Mouse (Mus musculus) fat pad, adult 2 months (tissue): ENCODE results near the gene Orc4.
"Not testable (repeated sequence)": the region's sequence is repeated elsewhere in the genome, so short reads cannot be mapped to it uniquely, and the experiment has no call there.

Experiments used
- DNase-seq: peaks from one replicate; pipeline ENCODE4 v3.0.0-alpha.2; 2011; ENCODE audit warnings: low read depth, low spot score; ENCODE audit errors: extremely low read depth

Orc4 gene

DNA sequence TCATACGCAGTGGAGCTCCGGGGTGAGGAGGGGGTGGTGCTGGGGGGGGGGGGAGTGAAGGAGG lies at the start of gene Orc4:
Gene Orc4 (minus strand): TSS at position 26 of the 64 bp plus-strand sequence.
- DNase-seq: no peak

DNA sequence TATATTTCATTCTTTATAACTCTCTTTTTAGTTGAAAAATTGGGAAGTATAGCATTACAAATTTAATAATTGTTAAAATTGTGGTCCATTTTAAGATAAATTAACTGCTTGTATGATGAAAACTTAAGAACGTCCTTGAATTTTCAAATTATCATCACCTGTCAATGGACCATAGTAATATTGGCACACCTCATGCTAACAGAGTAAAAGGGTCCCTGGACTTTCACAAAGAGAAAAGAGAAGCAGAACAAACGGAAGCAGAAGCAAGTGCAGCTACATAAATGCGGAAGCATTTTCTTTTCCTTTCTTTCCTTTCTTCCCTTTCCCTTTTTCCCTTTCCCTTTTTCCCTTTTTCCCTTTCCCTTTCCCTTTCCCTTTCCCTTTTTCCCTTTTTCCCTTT lies 40.2 kb upstream of the Orc4 start:
- no peak for DNase-seq

DNA sequence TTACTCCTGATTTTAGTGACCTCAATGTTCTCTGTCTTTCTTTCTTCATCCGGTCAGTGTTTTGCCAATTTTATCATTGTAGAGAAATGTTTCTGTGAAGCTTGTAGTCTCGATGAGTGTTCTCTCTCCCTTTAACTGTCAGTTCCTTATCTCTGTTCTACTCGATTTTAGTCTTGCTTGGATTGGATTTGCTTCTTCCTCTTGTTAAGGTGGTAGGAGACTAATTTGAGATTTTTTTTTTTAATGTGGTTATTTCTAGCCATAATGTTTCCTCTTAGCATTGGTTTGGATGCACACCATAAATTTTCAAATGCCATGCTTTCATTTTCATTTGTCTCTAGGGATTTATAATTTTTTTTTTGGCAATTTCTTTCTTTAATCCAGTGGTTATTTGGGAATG lies 28.8 kb upstream of the Orc4 start:
- DNase-seq: no peak

DNA sequence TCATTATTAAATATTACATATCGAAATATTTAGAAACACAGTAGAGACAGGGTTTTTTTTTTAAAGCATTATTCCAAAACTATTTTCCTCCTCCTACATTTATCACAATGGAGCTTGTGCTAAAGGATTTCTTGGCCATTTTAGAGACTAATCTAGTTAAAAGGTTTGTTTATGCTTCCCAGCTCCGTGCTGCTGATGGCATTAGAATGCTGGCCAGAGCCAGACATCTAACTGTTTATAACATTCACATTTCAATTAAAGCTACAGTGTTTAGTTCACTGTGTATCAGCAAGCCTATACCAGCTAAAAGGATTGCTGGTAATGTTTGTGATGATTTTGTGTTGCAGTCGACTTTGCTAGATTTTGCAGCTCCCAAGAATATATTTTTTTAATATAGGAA lies 6.5 kb upstream of the Orc4 start:
- DNase-seq: no peak

DNA sequence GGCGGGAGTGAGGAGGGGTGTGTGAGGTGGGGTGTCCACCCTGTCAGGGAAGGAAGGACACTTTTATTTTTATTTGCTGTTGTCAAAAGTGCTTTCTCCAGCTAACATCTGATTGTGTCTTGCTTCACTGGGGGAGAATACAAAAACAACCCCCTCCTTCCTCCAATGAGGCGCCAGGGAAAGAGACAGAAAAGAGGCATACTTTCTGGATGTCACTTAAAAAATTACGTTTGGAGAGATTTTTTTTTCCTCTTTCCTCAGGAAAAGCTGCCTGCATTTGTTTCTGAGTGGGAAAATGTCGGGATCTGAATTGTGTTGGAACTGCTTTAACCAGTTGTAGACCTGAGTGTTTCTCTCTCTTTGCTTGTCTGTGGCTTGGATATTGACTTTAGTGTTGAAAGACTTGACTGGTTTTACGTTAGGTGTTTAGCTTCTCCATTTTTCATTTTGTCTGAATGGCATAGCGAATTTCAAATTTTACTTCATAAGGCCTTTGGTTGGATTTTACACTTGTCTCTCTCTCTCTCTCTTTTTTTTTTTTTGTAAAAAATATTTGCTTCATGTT lies 321 bp upstream of the Orc4 start:
- no peak for DNase-seq

DNA sequence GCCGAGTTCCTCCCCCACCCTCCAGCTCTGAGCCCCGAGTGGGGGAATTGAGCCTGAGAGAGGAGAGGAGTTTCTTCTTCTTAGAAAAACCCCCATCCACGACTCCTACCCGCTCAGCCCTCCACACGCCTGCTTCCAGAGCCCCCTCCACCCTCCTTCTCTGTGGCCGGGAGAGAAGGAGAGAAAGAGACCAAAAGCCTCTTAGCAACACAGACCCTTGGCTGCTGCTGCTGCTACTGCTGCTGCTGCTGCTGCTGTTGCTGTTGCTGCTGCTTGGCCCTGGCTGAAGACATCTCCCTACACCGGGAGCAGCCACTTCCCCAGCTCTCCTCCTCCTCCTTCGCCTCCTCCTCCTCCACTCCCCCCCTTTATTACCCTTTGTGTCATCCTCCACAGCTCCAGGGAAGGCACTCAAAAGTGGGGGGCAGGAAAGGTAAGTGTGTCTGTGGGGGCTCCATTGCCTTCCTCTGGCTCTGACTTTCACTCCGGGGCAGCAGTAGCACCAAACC lies 280 bp downstream of the Orc4 start:
- DNase-seq: no peak

DNA sequence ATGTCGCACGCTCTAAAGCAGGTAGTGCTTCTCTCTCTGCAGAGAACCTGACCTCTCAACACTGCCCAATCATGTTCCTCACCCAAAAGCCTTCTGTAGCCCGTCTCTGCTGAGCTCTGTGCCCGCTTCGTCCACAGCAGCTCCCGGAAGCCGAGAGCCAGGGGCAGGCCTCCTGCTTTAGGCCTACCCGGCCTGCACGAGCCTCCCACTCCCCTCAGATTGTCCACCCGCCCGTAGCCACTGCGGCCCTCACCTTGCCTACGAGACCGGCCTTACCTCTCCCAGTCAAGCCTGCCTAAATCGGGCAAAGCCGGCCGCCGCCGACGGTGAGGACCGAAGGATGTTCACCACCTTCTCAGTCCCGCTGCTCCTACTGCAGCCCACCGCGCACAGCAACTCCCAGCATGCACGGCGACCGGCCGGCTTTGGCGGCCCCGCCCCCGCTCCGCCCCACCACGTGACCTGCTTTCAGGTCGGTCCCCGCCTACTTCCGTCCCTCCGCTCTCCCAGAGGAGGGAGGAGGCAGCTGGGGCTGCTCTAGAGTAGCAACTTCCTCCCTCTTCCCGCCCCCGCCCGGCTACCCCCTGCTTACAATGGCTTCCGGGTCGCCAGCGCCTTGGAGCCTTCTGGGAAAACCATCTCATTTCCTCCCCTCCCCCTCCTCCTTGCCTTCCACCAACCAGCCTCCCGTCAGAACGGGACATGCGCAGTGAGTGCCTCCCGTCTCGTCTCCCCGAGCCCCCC lies 1.1 kb downstream of the Orc4 start, which contains the start of gene Mbd5:
Gene Mbd5 (plus strand): TSS at position 668 of the 744 bp plus-strand sequence.
- DNase-seq: peak; percentile 87

DNA sequence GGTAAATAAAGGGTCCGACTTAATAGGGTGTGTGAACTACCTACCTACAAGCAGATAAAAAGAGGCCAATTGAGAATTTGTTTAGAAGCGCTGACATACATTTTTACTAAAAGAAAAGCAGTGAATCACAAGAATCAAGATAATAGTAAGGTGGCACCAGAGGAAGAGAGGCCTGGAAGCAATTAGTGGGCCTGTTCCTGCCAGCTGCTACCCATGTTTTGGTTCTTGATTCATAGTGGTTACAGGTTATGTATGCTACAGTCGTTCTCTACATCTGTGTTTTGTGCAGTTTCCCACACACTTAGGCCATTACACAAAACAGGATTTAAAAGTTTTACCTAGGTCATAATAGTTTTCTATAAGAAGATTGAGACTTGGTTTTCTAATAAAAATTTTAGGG lies 2.3 kb downstream of the Orc4 start:
- DNase-seq: no peak

DNA sequence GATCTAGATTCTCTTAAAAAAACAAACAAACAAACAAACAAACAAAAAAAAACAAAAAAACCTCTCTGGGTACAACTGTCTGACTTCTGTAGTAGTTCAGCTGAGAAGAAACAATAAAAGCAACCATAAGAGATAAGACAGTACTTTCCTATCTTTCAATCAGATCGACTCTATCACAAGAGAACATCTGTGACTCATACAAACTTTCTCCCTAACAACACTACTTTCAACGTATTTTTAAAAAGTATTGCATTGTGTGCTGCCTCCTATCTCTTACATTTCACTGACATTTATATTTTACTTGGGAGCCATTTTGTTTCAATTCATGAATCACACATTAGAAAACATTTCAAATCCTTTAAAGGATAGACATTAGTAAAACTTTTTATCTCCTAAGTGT lies 15.0 kb downstream of the Orc4 start:
- DNase-seq: no peak

DNA sequence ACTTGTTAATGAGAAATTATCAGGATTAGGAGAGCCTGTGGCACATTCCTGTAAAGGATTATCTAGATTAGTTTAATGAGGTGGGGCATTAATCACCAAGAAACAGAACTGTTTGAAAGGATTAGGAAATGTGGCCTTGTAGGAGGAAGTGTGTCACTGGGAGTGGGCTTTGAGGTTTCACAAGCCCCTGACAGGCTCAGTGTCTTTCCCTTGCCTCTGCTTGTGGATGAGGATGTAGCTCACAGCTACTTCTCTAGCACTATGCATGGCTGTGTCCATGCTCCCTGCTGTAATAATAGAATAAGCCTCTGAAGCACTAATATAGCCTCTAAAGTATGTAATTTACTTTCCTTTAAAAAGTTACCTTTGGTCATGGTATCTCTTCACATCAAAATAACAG lies 34.2 kb downstream of the Orc4 start:
- DNase-seq: peak; percentile 16

DNA sequence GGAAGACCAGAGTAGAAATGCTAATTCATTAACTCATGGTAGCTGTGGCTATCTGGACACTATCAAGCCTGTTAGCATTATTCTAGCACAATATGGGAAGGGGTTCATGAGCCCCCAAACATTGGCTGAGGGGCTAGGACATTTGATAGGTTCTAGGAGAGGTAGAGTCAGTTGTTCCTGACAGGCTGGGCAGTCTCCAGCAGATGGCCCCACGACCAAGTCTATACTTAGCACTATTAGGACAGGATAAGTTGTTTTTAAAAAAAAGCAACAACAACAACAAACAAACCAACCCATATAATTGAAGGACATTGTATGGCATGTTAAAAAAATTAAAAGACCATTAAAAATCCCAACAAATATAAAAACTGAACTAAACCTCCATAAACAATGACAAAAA lies 35.9 kb downstream of the Orc4 start:
- no peak for DNase-seq

DNA sequence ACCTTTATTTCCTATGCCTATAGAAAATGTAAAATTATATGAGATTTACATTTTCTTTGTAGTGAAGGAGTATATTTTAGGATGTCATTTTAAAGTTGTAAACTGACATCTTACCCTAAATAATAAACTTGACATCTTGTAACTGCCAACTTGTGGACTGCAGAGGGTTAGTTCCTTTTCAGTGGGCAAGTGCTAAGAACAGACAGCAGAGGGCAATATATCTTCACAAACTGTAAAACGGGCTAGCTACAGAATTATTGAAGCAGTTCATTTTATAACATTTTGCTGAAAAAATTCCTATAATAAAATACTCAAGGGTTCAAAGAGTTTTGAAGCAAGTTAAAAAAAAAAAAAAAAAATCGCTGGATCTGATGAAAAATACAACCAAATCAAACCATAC lies 41.2 kb downstream of the Orc4 start:
- DNase-seq: no peak

DNA sequence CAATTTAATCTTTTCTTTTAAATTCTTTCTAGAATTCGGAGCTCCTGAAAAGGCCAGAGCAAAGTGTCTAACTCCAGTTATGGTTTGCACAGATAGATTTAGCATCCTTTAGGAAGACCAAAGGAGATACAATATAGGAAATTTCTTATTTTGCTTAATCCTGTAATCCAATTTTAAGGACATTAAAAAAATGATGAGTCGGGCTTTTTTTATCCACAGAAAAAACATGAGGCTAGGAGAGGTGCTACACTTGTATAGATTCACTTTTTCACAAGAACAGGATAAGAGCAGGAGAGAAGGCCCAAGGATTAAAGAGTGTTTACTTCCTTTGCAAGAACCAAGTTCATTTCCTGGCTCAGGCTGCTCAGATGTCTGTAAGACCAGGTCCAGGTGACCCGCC lies 54.9 kb downstream of the Orc4 start:
- DNase-seq: no peak

DNA sequence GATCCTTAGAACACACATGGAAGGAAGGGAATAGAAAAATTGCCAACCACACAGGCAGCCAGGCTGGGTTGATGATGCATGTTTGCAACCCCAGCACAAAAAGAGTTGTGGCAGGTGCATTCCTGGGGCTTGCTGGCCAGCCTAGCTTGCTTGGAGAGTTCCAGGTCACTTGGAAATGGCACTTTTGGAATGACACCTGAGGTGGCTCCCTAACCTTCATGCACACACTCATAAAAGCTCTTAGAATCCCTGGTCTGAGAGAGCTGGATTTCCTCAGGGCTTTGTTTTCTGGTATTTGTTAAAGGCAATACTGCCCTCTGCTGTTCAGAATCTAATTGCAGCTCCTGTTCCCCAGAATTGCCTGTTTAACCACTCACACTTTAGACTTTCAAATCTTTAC lies 64.1 kb downstream of the Orc4 start:
- DNase-seq: no peak

DNA sequence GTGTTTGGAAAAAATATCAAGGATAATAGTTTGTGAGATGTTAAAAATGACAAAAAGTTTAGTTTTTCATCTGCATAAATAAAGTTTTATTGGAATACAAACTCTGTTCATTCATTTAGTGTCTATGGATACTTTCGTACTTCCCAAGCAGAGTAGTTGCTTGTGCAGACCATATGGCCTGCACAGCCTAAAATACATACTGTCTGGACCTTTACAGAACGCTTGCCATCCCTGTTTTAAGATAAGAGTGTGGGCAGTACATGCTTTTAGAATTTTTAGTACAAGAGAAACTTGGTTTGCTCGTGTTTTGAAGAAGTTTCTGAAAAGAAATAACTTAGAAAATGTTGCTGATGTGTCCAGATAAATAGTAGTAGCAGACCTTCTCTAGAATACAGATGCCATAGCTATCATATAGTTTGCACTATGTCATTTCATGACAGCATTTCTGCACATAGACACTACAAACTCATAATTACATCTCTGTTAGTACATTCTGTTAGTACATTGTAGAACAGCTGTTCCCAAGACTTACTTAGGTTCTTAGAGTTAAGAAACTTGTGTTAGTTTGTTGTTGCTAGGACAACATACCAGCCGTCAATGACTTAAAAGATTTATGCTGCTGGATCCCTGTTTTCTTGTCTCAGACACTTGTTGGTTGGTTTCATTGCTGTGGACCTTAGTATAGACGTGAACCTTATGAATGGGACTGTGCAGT lies 81.7 kb downstream of the Orc4 start:
- DNase-seq: no peak

DNA sequence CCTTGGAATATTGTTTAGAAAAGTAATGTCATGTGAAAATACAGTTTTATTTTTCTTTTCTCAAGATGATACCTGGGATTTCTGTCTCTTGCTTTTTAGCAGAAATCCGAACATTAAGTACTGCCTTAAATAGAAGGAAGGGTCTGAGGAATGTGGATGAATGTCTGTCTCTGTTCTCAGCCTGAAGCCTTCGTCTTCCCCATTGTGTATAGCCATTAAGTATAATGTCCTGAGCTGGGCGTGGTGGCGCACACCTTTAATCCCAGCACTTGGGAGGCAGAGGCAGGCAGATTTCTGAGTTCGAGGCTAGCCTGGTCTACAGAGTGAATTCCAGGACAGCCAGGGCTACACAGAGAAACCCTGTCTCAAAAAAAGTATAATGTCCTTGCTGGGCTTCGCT lies 84.5 kb downstream of the Orc4 start:
- not testable (repeated sequence) for DNase-seq
